Mouse (Mus musculus) neural tube, embryonic 15.5 days (tissue): ENCODE measurements at regions not wholly inside any gene's neighbourhood (a gene's known extent, or its start where the extent isn't known, plus 50 kb on each side); places are given as distances from the start of the nearest gene placed in this dataset.
"Not testable (repeated sequence)": the region's sequence is repeated elsewhere in the genome, so short reads cannot be mapped to it uniquely, and the experiment has no call there.

Experiments used
- ATAC-seq: fragments of 200-750 bp; cut with Nextera tagmentation; 2 replicates; pipeline ENCODE4 v1.8.0; 2017; ENCODE audit warnings: mild to moderate bottlenecking, moderate TSS enrichment, moderate library complexity; ENCODE audit not compliant: low FRiP score
- H3K27ac ChIP-seq: fragments of 300-500 bp; sonication (generic); replicated peaks from 2 replicates; pipeline ENCODE4 v1.5.1; 2015; ENCODE audit warnings: mild to moderate bottlenecking, inconsistent platforms
- H3K27me3 ChIP-seq: fragments of 300-500 bp; sonication (generic); replicated peaks from 2 replicates; pipeline ENCODE4 v1.6.1; 2015; ENCODE audit warnings: inconsistent platforms
- H3K36me3 ChIP-seq: fragments of 300-500 bp; sonication (generic); 2 replicates; pipeline ENCODE4 v1.6.1; 2015; ENCODE audit warnings: inconsistent platforms
- H3K4me1 ChIP-seq: fragments of 300-500 bp; sonication (generic); 2 replicates; pipeline ENCODE4 v1.6.1; 2015; ENCODE audit warnings: inconsistent platforms
- H3K4me2 ChIP-seq: fragments of 300-500 bp; sonication (generic); 2 replicates; pipeline ENCODE4 v1.6.1; 2015; ENCODE audit warnings: inconsistent platforms, mild to moderate bottlenecking, moderate library complexity
- H3K4me3 ChIP-seq: fragments of 300-500 bp; sonication (generic); replicated peaks from 2 replicates; pipeline ENCODE4 v1.5.1; 2015; ENCODE audit warnings: mild to moderate bottlenecking, inconsistent platforms
- H3K9ac ChIP-seq: fragments of 300-500 bp; sonication (generic); replicated peaks from 2 replicates; pipeline ENCODE4 v1.6.1; 2015; ENCODE audit warnings: mild to moderate bottlenecking, inconsistent platforms
- H3K9me3 ChIP-seq: fragments of 300-500 bp; sonication (generic); replicated peaks from 2 replicates; pipeline ENCODE4 v1.6.1; 2016; ENCODE audit warnings: inconsistent platforms
- WGBS: fragments of 180-500 bp; shearing (Covaris S2); methylation state at CpG from one replicate; pipeline ENCODE4 v1.1.7; 2015; ENCODE audit warnings: mixed read lengths; 5-methylcytosine and 5-hydroxymethylcytosine counted together

- H3K36me3 ChIP-seq, result no peaks in the 10 kb centered on the region
Observed at GRCm38 (mm10) chr1:98665584-98665983, 244.7 kb downstream of the Slco6d1 start.

GRCm38 (mm10) chr1:98667426-98667825, 246.5 kb downstream of the Slco6d1 start:
- not testable (repeated sequence) for H3K4me2 ChIP-seq, H3K27ac ChIP-seq, H3K4me3 ChIP-seq, H3K9ac ChIP-seq, ATAC-seq, H3K4me1 ChIP-seq, H3K36me3 ChIP-seq, H3K9me3 ChIP-seq, H3K27me3 ChIP-seq
- WGBS, result 64% methylated on average over 2 of the region's 2 CpGs

More at GRCm38 (mm10) chr1:98665584-98665983, 244.7 kb downstream of the Slco6d1 start:
- no peak overlapping the region for H3K4me2 ChIP-seq
- no peak overlapping the region for H3K27ac ChIP-seq
- ATAC-seq, result no peak
- H3K9me3 ChIP-seq, result no peaks in the 10 kb centered on the region
- H3K4me3 ChIP-seq, result no peak overlapping the region
- no peaks in the 10 kb centered on the region for H3K27me3 ChIP-seq
- H3K4me1 ChIP-seq, result no peaks in the 10 kb centered on the region
- H3K9ac ChIP-seq, result no peak overlapping the region
- WGBS, result 90% methylated on average over 2 of the region's 2 CpGs

- H3K4me1 ChIP-seq, result no peaks in the 10 kb centered on the region
- no peak overlapping the region for H3K4me2 ChIP-seq
- no peak overlapping the region for H3K4me3 ChIP-seq
- no peak overlapping the region for H3K27ac ChIP-seq
- H3K9me3 ChIP-seq, result no peaks in the 10 kb centered on the region
- H3K36me3 ChIP-seq, result no peaks in the 10 kb centered on the region
- WGBS, result 76% methylated on average over 1 of the region's 1 CpGs
- no peaks in the 10 kb centered on the region for H3K27me3 ChIP-seq
- no peak for ATAC-seq
- H3K9ac ChIP-seq, result no peak overlapping the region
Observed at GRCm38 (mm10) chr1:98667887-98668286, 247.0 kb downstream of the Slco6d1 start.

GRCm38 (mm10) chr1:98668595-98668994, 247.7 kb downstream of the Slco6d1 start:
- Histone ChIP-seq H3K9ac (no peak overlapping the region), H3K9me3 (no peaks in the 10 kb centered on the region), H3K27ac (no peak overlapping the region), H3K4me3 (no peak overlapping the region), H3K27me3 (no peaks in the 10 kb centered on the region), H3K4me2 (no peak overlapping the region), H3K36me3 (no peaks in the 10 kb centered on the region), H3K4me1 (no peaks in the 10 kb centered on the region)
- WGBS, result 20% methylated on average over 2 of the region's 2 CpGs
- 0 out of 2 replicates have a peak, but pooled peaks have one; percentile 41 for ATAC-seq

- H3K36me3 ChIP-seq, result no peaks in the 10 kb centered on the region
- H3K4me3 ChIP-seq, result no peak overlapping the region
- H3K9me3 ChIP-seq, result no peaks in the 10 kb centered on the region
- ATAC-seq, result no peak
- H3K4me1 ChIP-seq, result no peaks in the 10 kb centered on the region
- H3K9ac ChIP-seq, result no peak overlapping the region
- H3K27me3 ChIP-seq, result no peaks in the 10 kb centered on the region
- H3K4me2 ChIP-seq, result no peak overlapping the region
- 89% methylated on average over 3 of the region's 3 CpGs for WGBS
- no peak overlapping the region for H3K27ac ChIP-seq
Observed at GRCm38 (mm10) chr1:98678686-98679085, 257.8 kb downstream of the Slco6d1 start.

GRCm38 (mm10) chr1:98713809-98714208, 292.9 kb downstream of the Slco6d1 start:
- no peak for ATAC-seq
- H3K27ac ChIP-seq, result no peak overlapping the region
- H3K4me3 ChIP-seq, result no peak overlapping the region
- no peaks in the 10 kb centered on the region for H3K27me3 ChIP-seq
- no peak overlapping the region for H3K9ac ChIP-seq
- WGBS, result 90% methylated on average over 2 of the region's 2 CpGs
- no peaks in the 10 kb centered on the region for H3K9me3 ChIP-seq
- H3K36me3 ChIP-seq, result no peaks in the 10 kb centered on the region
- no peak overlapping the region for H3K4me2 ChIP-seq
- H3K4me1 ChIP-seq, result no peaks in the 10 kb centered on the region

DNA sequence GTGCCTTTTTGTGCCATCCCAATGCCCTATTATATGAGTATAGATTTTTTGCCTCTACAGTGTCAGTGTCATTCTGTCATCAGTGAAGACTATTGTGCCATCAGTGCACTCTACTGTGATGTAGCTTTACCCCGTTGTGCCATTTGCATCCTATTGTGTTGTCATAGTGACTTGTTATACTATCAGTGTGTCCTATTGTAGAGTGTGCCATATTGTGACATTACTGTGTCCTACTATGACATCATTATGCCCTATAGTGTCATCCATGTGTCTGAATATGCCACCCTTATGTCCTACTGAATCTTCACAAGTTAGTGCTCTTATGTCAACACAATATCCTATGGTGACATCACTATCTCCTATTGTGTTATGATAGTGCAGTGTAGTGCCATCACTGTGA, 293.4 kb downstream of the Slco6d1 start:
- H3K36me3 ChIP-seq, result no peaks in the 10 kb centered on the region
- no peaks in the 10 kb centered on the region for H3K27me3 ChIP-seq
- no peak for ATAC-seq
- H3K9ac ChIP-seq, result no peak overlapping the region
- WGBS, result 88% methylated on average over 1 of the region's 1 CpGs
- H3K27ac ChIP-seq, result no peak overlapping the region
- no peaks in the 10 kb centered on the region for H3K9me3 ChIP-seq
- H3K4me2 ChIP-seq, result no peak overlapping the region
- no peaks in the 10 kb centered on the region for H3K4me1 ChIP-seq
- no peak overlapping the region for H3K4me3 ChIP-seq

DNA sequence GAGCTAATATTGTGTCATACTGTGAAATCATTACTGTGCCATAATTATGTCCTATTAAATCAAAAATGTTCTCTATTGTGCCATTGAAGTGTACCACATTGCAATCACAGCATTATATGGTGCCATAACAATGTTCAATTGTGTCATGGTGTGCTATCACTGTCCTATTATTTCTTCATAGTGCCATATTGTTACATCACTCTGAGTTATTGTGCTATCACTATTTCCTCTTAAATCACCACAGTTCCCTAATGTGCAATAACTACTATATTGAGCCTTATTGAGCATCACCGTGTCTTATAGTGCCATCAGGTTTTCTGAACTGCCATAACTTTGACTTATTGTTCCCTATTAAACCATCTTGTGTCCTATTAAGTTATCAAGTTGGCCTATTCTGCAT, 299.7 kb downstream of the Slco6d1 start:
- Histone ChIP-seq H3K9ac (no peak overlapping the region), H3K9me3 (no peaks in the 10 kb centered on the region), H3K27me3 (no peaks in the 10 kb centered on the region), H3K36me3 (no peaks in the 10 kb centered on the region), H3K4me1 (no peaks in the 10 kb centered on the region), H3K4me2 (no peak overlapping the region), H3K27ac (no peak overlapping the region), H3K4me3 (no peak overlapping the region)
- ATAC-seq, result no peak
- 46% methylated on average over 1 of the region's 1 CpGs for WGBS

DNA sequence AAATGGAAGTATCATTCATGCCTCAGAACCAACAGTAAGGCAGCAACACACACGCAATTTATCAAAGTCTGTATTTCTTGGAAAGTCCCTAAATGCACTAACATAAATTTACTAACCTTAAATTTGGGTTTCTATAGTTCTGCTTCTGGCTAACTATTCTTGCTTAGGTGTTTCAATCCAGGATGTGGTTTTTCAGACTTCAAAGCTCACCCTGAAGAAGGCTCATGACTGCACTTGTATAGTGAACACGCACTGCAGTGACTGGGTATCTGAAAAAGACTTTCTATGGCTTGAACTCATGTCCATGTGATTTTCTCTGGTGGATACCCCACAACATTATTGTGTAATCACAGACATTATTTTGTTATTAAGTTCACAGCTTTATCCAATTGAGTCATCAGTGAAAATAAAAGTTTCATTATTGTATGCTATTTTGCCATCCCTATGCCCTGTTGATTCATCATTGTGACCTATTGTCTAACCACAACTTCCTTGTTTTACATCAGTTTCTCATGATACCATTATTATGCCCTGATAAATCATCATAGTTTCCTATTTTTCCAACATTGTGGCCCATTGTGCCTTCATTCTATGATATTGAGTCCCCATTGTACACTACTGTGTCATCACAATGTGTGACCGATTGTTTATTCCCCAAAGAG, 306.6 kb downstream of the Slco6d1 start:
- H3K36me3 ChIP-seq, result no peaks in the 10 kb centered on the region
- no peak overlapping the region for H3K27ac ChIP-seq
- H3K4me2 ChIP-seq, result no peak overlapping the region
- H3K4me1 ChIP-seq, result no peaks in the 10 kb centered on the region
- 95% methylated on average over 3 of the region's 3 CpGs for WGBS
- no peak for ATAC-seq
- no peaks in the 10 kb centered on the region for H3K27me3 ChIP-seq
- H3K9ac ChIP-seq, result no peak overlapping the region
- no peaks in the 10 kb centered on the region for H3K9me3 ChIP-seq
- no peak overlapping the region for H3K4me3 ChIP-seq

GRCm38 (mm10) chr1:98748886-98749285, 328.0 kb downstream of the Slco6d1 start:
- H3K9me3 ChIP-seq, result no peaks in the 10 kb centered on the region
- no peak overlapping the region for H3K27ac ChIP-seq
- WGBS, result 9% methylated on average over 2 of the region's 2 CpGs
- H3K9ac ChIP-seq, result no peak overlapping the region
- H3K36me3 ChIP-seq, result no peaks in the 10 kb centered on the region
- peak; percentile 73 for ATAC-seq
- H3K4me2 ChIP-seq, result no peak overlapping the region
- no peak overlapping the region for H3K4me3 ChIP-seq
- H3K4me1 ChIP-seq, result no peaks in the 10 kb centered on the region
- H3K27me3 ChIP-seq, result no peaks in the 10 kb centered on the region

GRCm38 (mm10) chr1:98788528-98788927, 367.6 kb downstream of the Slco6d1 start:
- no peak overlapping the region for H3K9ac ChIP-seq
- no peaks in the 10 kb centered on the region for H3K27me3 ChIP-seq
- WGBS, result 89% methylated on average over 2 of the region's 2 CpGs
- no peaks in the 10 kb centered on the region for H3K36me3 ChIP-seq
- no peaks in the 10 kb centered on the region for H3K9me3 ChIP-seq
- no peak overlapping the region for H3K4me2 ChIP-seq
- H3K4me3 ChIP-seq, result no peak overlapping the region
- H3K27ac ChIP-seq, result no peak overlapping the region
- no peaks in the 10 kb centered on the region for H3K4me1 ChIP-seq
- no peak for ATAC-seq

- H3K4me1 ChIP-seq, result no peaks in the 10 kb centered on the region
- WGBS, result 94% methylated on average over 3 of the region's 3 CpGs
- no peak for ATAC-seq
Observed at GRCm38 (mm10) chr1:98793320-98793719, 372.4 kb downstream of the Slco6d1 start.

GRCm38 (mm10) chr1:98812543-98812942, 391.6 kb downstream of the Slco6d1 start:
- ATAC-seq, result no peak
- H3K27me3 ChIP-seq, result no peaks in the 10 kb centered on the region
- H3K9ac ChIP-seq, result no peak overlapping the region
- H3K9me3 ChIP-seq, result no peaks in the 10 kb centered on the region
- no peak overlapping the region for H3K4me3 ChIP-seq
- H3K4me2 ChIP-seq, result no peak overlapping the region
- H3K27ac ChIP-seq, result no peak overlapping the region
- H3K4me1 ChIP-seq, result no peaks in the 10 kb centered on the region
- no peaks in the 10 kb centered on the region for H3K36me3 ChIP-seq

More at GRCm38 (mm10) chr1:98793320-98793719, 372.4 kb downstream of the Slco6d1 start:
- Histone ChIP-seq H3K9ac (no peak overlapping the region), H3K4me3 (no peak overlapping the region), H3K27me3 (no peaks in the 10 kb centered on the region), H3K27ac (no peak overlapping the region), H3K4me2 (no peak overlapping the region), H3K36me3 (no peaks in the 10 kb centered on the region), H3K9me3 (no peaks in the 10 kb centered on the region)
